Mouse (Mus musculus) small intestine, adult 2 months (tissue): ENCODE measurements around the gene Kirrel3. TPM values are rescaled to one million over a fixed set of nuclear protein-coding genes. Genes with fewer than 3 reads are reported as not detected.

Experiments used
- H3K27ac ChIP-seq: fragments of 200-500 bp; 2 replicates; pipeline ENCODE4 v1.5.1; 2012; ENCODE audit warnings: low read depth, low read length, control low read depth, inconsistent platforms; ENCODE audit not compliant: insufficient read depth
- H3K27me3 ChIP-seq: fragments of 200-500 bp; 2 replicates; pipeline ENCODE4 v1.6.1; 2012; ENCODE audit warnings: mild to moderate bottlenecking, moderate library complexity, low read length, inconsistent platforms; ENCODE audit not compliant: control insufficient read depth, insufficient read depth
- H3K36me3 ChIP-seq: fragments of 200-500 bp; 2 replicates; pipeline ENCODE4 v1.6.1; 2012; ENCODE audit warnings: mild to moderate bottlenecking, low read length, control low read depth, inconsistent platforms; ENCODE audit not compliant: control insufficient read depth, insufficient read depth
- H3K4me1 ChIP-seq: fragments of 200-500 bp; 2 replicates; pipeline ENCODE4 v1.6.1; 2012; ENCODE audit warnings: low read length, inconsistent platforms, mixed read lengths; ENCODE audit not compliant: control insufficient read depth, insufficient read depth, insufficient read length
- H3K4me3 ChIP-seq: fragments of 200-500 bp; 2 replicates; pipeline ENCODE4 v1.5.1; 2012; ENCODE audit warnings: low read depth, mild to moderate bottlenecking, control low read depth, inconsistent platforms, low read length, moderate library complexity
- CTCF ChIP-seq: fragments of 200-500 bp; IDR thresholded peaks from 2 replicates; pipeline ENCODE4 v1.5.1; 2012; ENCODE audit warnings: low read depth, mild to moderate bottlenecking, control low read depth, inconsistent platforms, low read length, moderate library complexity, mixed read lengths; ENCODE audit not compliant: insufficient replicate concordance, insufficient read length; ENCODE audit errors: extremely low read depth
- POLR2A ChIP-seq: fragments of 200-500 bp; IDR thresholded peaks from 2 replicates; pipeline ENCODE4 v1.6.1; 2012; ENCODE audit warnings: low read depth, mild to moderate bottlenecking, control low read depth, inconsistent platforms, low read length, moderate library complexity
- WGBS: fragments of 180-500 bp; shearing (Covaris S2); methylation state at CpG from one replicate; pipeline ENCODE4 v1.1.7; 2018; 5-methylcytosine and 5-hydroxymethylcytosine counted together
- polyA plus RNA-seq: library from polyadenylated mRNA; depleted of rRNA; stranded (reverse); fragments of >200 nt; gene quantifications from 2 replicates; pipeline ENCODE4 v1.2.3, GENCODE M21; 2012

The Kirrel3 gene
- polyA plus RNA-seq, 1 experiment, result 0.22 TPM

- H3K27me3 ChIP-seq, result no peaks in the 10 kb centered on the region
- no peak overlapping the region for H3K4me3 ChIP-seq
- 44% methylated on average over 5 of the region's 5 CpGs for WGBS
- no peaks in the 10 kb centered on the region for H3K4me1 ChIP-seq
- no peaks in the 10 kb centered on the region for H3K36me3 ChIP-seq
- no peak overlapping the region for H3K27ac ChIP-seq
- TF ChIP-seq POLR2A (no peak), CTCF (no peak)
Observed at GRCm38 (mm10) chr9:34459968-34460367, 25.7 kb upstream of the Kirrel3 start.

- Histone ChIP-seq H3K27me3 (no peaks in the 10 kb centered on the region), H3K36me3 (no peaks in the 10 kb centered on the region), H3K4me1 (no peaks in the 10 kb centered on the region), H3K4me3 (no peak overlapping the region), H3K27ac (no peak overlapping the region)
- 34% methylated on average over 2 of the region's 2 CpGs for WGBS
- TF ChIP-seq POLR2A (no peak), CTCF (no peak)
Observed at GRCm38 (mm10) chr9:34463666-34464065, 22.0 kb upstream of the Kirrel3 start.

DNA sequence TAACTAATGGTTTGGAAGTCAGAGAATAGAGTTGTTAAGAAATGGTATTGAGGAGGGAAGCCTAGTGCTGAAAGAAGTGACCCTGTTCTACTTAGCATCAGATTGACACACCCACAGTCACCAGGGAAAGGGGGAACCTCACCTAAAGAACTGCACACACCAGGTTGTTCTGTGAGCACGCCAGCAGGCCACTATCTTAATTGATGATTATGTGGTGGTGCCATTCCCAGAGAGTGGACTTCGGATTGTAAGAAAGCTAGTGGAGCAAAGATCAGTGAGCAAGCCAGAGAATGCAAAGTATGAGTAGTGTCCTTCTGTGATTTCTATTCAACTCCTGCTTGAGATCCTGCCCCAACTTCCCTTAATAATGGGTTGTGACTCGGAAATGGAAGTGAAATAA is 19.6 kb upstream of the Kirrel3 start:
- WGBS, result 21% methylated on average over 3 of the region's 3 CpGs
- TF ChIP-seq CTCF (no peak), POLR2A (no peak)
- no peaks in the 10 kb centered on the region for H3K4me1 ChIP-seq
- no peak overlapping the region for H3K27ac ChIP-seq
- H3K36me3 ChIP-seq, result no peaks in the 10 kb centered on the region
- no peak overlapping the region for H3K4me3 ChIP-seq
- H3K27me3 ChIP-seq, result no peaks in the 10 kb centered on the region

DNA sequence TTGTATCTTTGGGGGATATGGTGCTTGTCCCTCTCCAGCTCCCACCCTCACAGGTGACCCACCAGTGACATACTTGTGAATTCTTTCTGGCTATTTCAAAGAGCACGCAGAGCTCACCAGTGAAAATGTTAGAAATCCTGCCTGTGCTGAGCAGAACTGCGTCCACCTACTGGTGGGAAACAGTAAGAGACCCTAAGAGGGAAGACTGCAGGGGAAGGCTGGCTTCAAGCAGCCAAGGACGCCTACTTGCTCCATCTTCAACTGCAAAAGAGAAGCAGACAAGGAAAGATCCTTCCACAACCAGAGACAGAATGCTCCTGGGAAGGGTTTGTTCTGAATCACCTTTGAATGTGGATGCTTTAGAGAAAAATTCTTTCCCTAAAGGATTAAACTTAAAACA is 16.5 kb upstream of the Kirrel3 start:
- WGBS, result 87% methylated on average over 3 of the region's 3 CpGs
- Histone ChIP-seq H3K27ac (no peak overlapping the region), H3K36me3 (no peaks in the 10 kb centered on the region), H3K4me1 (no peaks in the 10 kb centered on the region), H3K27me3 (no peaks in the 10 kb centered on the region), H3K4me3 (no peak overlapping the region)
- TF ChIP-seq CTCF (no peak), POLR2A (no peak)

DNA sequence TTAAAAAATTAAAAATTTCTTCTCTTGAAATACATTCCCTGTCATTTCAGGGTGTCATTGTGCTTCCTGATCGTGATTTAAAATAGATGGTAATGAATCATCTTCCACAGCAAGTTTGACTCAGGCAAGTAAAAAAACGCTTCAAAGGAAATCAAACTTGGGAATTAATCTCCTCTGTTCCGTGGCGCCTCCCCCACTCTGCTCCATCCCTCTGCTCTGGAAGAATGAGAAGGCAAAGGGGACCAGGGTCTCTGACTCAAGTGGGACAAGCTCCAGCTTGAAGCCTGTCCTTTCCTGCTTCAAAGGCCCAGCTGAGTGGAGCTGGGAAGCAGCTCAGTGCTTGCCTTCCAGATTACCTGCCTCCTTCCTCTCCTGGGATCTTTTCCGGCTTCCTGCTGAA is 9.5 kb upstream of the Kirrel3 start:
- Histone ChIP-seq H3K4me3 (no peak overlapping the region), H3K27ac (no peak overlapping the region), H3K36me3 (no peaks in the 10 kb centered on the region), H3K4me1 (no peaks in the 10 kb centered on the region), H3K27me3 (no peaks in the 10 kb centered on the region)
- 53% methylated on average over 5 of the region's 5 CpGs for WGBS
- TF ChIP-seq CTCF, result no peak
- TF ChIP-seq POLR2A, result no peak

DNA sequence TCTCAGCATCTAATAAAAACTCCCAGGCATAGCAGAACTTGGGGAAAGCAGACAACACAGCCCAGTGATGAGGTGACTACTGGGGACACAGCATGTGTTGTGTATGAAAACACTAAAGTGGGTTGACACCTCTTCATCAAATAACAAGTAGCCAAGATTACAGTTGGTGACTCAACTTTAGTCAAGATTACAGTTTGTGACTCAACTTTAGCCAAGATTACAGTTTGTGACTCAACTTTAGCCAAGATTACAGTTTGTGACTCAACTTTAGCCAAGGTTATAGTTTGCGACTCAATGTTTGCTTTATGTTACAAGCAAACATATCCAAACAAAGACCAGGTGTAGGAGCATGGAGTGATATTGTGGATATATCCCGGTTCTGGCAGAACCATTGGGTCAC is 7.2 kb upstream of the Kirrel3 start:
- 46% methylated on average over 2 of the region's 2 CpGs for WGBS
- Histone ChIP-seq H3K4me1 (no peaks in the 10 kb centered on the region), H3K36me3 (no peaks in the 10 kb centered on the region), H3K27me3 (no peaks in the 10 kb centered on the region), H3K4me3 (no peak overlapping the region), H3K27ac (no peak overlapping the region)
- no peak for TF ChIP-seq CTCF

GRCm38 (mm10) chr9:34483236-34483635 is 2.5 kb upstream of the Kirrel3 start:
- Histone ChIP-seq H3K27ac (no peak overlapping the region), H3K27me3 (peaks cover 21% of the 10 kb centered on the region), H3K4me1 (no peaks in the 10 kb centered on the region), H3K4me3 (no peak overlapping the region), H3K36me3 (no peaks in the 10 kb centered on the region)
- 65% methylated on average over 2 of the region's 2 CpGs for WGBS
- TF ChIP-seq POLR2A, result no peak
- TF ChIP-seq CTCF, result no peak

GRCm38 (mm10) chr9:34484665-34485064 is 1.0 kb upstream of the Kirrel3 start:
- Histone ChIP-seq H3K4me1 (no peaks in the 10 kb centered on the region), H3K4me3 (no peak overlapping the region), H3K27me3 (peaks cover 33% of the 10 kb centered on the region), H3K36me3 (no peaks in the 10 kb centered on the region), H3K27ac (no peak overlapping the region)
- WGBS, result 73% methylated on average over 6 of the region's 6 CpGs
- TF ChIP-seq CTCF (no peak), POLR2A (no peak)
